Mouse (Mus musculus) monocyte, adult 59 days (primary cell): Measurements from ENCODE around the gene Mtmr6. TPM values are rescaled to one million over a fixed set of nuclear protein-coding genes. Genes with fewer than 3 reads are reported as not detected.

Experiments
- total RNA-seq, 2 experiments: library from RNA; stranded (reverse); gene quantifications; one replicate each; pipeline ENCODE4 v1.2.4; 2023

Gene Mtmr6
- total RNA-seq: 10 to 100 TPM; 93.7 to 95.5 TPM

DNA sequence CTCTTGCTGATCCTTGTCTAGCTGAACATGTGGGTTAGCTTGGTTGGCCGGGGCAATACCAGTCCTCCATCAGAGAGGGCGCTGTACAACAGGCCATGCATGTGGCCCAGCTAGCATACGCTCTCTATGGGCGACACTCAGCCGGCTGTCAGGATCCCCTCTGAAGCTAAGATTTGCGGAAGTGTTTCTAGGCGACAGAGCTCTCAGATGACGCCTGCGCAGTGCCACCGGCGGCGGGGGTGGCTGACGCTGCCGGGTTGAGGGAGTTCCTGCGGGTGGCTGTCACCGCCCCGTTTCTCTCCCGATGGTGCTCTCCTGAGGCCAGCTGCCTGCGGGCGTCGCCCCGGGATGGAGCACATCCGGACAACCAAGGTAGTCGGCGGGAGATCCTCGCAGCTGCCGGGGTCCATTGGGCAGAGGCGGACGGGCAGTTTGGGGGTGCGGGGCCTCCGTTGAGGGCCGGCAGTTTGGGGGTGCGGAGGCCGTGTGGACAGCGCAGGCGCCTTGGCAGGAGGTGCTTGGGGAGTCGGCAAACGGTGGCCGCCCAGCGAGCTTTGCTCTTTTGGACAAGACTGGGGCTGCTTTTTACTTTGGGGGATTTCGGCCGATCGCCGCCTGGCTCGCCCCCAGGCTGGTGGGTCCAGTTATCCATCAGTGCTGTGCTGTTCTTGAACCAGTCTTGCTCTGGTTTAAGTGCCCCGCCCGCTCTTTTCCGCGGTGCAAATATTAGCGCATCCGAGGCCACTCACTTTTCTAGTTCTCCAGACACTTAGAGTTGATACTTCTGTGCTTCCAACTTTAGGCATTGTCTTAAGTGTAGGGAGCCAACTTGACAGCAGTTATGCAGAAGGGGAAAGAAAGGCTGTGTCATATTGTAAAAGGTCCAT lies at the start of gene Mtmr6:
Gene Mtmr6 (plus strand): TSS at position 239 of the 887 bp plus-strand sequence.

DNA sequence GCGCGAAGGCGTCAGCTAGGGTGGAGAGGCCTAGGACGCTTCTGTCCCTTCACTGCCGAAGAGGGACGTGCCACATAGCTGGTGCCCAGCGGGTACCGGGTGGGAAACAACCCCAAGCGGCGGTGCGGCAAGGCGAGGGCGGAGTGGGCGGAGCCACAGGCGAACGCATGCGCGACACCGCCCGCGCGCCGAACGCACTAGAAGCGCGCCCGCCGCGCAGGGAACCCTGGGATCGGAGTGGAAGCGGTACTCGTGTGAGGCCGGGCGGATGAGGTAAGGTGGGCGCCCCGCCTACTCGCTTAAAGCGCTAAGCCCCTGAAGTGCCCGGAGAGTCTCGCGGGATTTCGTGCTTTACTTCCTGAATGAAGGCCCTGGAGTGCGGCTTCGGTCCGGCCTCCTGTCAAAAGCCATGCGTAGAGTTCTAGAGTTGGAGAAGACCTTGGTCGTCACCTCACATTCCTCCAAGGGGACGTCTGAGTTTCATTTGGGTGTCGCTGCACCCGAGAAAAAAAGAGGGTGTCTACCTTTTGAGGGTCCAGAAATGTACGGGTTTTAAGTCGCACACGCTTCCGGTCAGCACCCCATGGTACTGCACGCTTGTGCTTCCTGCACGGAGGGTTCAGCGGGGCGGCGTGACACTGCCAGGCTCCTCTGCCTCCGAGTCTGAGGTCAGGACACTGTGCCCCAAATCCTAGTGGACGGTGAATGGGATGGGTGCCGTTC lies 13.6 kb upstream of the Mtmr6 start, which contains the start of the genes Nupl1 and Gm49336:
Gene Nupl1 (minus strand): TSS at position 151 of the 723 bp plus-strand sequence.
Gene Gm49336 (minus strand): TSS at position 227 of the 723 bp plus-strand sequence.

Other genes starting within 250 kb of the Mtmr6 start
- 1 to 10 TPM in 1 of 2 experiments, under 1 TPM in 1; 0.27 to 1.7 TPM for gene Atp8a2, start 68.0 kb upstream of the Mtmr6 start, total RNA-seq
- under 1 TPM in 1 of 2 experiments, not detected in 1; 0.21 TPM for gene Nupl1, start 13.8 kb upstream of the Mtmr6 start, total RNA-seq
- gene Gm49336, start 13.7 kb upstream of the Mtmr6 start, total RNA-seq: 10 to 100 TPM; 40.6 to 47.7 TPM
- gene Amer2, start 108.0 kb downstream of the Mtmr6 start, total RNA-seq: not detected